Mouse (Mus musculus) kidney, embryonic 15.5 days (tissue): ENCODE data around the gene Smc5. TPM values are rescaled to one million over a fixed set of nuclear protein-coding genes. Genes with fewer than 3 reads are reported as not detected.

Experiments used
- ATAC-seq: fragments of 200-750 bp; cut with Nextera tagmentation; replicated peaks from 2 replicates; pipeline ENCODE4 v1.8.0; 2017; ENCODE audit warnings: moderate TSS enrichment; ENCODE audit not compliant: low FRiP score
- H3K27ac ChIP-seq: fragments of 300-500 bp; sonication (generic); 2 replicates; pipeline ENCODE4 v1.5.1; 2015; ENCODE audit warnings: mild to moderate bottlenecking, inconsistent platforms
- H3K27me3 ChIP-seq: fragments of 300-500 bp; sonication (generic); 2 replicates; pipeline ENCODE4 v1.6.1; 2015; ENCODE audit warnings: inconsistent platforms
- H3K36me3 ChIP-seq: fragments of 300-500 bp; sonication (generic); 2 replicates; pipeline ENCODE4 v1.6.1; 2015; ENCODE audit warnings: inconsistent platforms
- H3K4me1 ChIP-seq: fragments of 300-500 bp; sonication (generic); 2 replicates; pipeline ENCODE4 v1.6.1; 2015; ENCODE audit warnings: inconsistent platforms
- H3K4me2 ChIP-seq: fragments of 300-500 bp; sonication (generic); 2 replicates; pipeline ENCODE4 v1.6.1; 2015; ENCODE audit warnings: moderate library complexity, mild to moderate bottlenecking, inconsistent platforms
- H3K4me3 ChIP-seq: fragments of 300-500 bp; sonication (generic); replicated peaks from 2 replicates; pipeline ENCODE4 v1.5.1; 2015; ENCODE audit warnings: mild to moderate bottlenecking, inconsistent platforms
- H3K9ac ChIP-seq: fragments of 300-500 bp; sonication (generic); 2 replicates; pipeline ENCODE4 v1.6.1; 2015; ENCODE audit warnings: mild to moderate bottlenecking, inconsistent platforms
- H3K9me3 ChIP-seq: fragments of 300-500 bp; sonication (generic); replicated peaks from 2 replicates; pipeline ENCODE4 v1.6.1; 2016; ENCODE audit warnings: inconsistent platforms
- WGBS: fragments of 180-500 bp; shearing (Covaris S2); methylation state at CpG from one replicate; pipeline ENCODE4 v1.1.7; 2015; ENCODE audit warnings: mixed read lengths; 5-methylcytosine and 5-hydroxymethylcytosine counted together
- polyA plus RNA-seq: library from polyadenylated mRNA; unstranded; fragments of >200 nt; fragmentation: Nextera tagmentation; extraction: Ambion mirVana; gene quantifications from 2 replicates; pipeline ENCODE4 v1.2.1, GENCODE M21; 2015

Gene Smc5
- polyA plus RNA-seq, 1 experiment from 2014 or later, result 32.5 TPM

DNA sequence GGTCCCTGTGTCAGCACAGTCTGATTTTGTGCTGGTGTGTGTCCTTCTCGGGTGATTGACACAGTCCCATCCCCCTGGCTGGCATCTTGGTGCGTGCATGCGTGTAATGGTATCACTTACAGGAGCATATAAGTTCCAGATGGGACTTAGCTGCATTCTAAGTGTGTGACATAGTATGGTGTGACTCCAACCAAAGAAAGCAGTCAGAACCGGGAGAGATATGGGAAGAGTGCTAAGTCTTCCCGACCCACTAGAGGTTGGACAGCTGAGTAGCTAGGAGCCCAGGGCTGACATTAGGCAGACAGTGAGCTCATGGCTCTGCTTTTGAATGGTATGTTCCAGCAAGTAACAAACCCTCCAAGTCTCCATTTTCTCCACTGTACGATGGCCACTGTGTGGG, 110.8 kb downstream of the Smc5 start:
- Histone ChIP-seq H3K27ac (no peak overlapping the region), H3K9me3 (no peaks in the 10 kb centered on the region), H3K4me2 (no peak overlapping the region), H3K4me1 (peaks cover 16% of the 10 kb centered on the region; the same call in 1 of the 2 replicates), H3K36me3 (no peaks in the 10 kb centered on the region), H3K4me3 (no peak overlapping the region), H3K9ac (no peak overlapping the region), H3K27me3 (no peaks in the 10 kb centered on the region)
- WGBS, result 77% methylated on average over 6 of the region's 6 CpGs
- ATAC-seq, result 0 out of 2 replicates have a peak, but pooled peaks have one; percentile 36

DNA sequence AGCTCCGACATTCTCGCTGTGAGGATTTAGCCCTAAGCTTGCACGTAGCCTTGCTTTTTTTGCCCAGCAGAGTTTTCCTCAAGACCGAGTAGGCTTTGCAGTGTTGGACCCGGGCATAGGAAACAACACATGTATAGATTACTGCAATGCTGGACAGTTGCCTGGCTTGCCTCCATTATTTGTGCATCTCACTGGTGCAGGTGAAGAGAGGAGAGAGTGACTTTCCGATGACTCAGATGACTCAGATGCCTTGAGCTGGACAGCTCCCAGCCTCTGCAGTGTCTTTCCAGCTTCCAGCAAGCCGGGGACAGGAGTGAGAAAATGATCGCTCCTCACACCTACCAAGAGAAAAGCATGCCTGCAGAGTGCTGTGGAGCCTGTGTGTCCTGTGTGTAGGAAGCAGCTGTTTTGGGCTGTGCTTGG, 111.3 kb downstream of the Smc5 start:
- no peak overlapping the region for H3K9ac ChIP-seq
- no peaks in the 10 kb centered on the region for H3K36me3 ChIP-seq
- 31% methylated on average over 8 of the region's 8 CpGs for WGBS
- peak; percentile 64; the same call in 1 of the 2 replicates for ATAC-seq
- no peak overlapping the region for H3K27ac ChIP-seq
- H3K27me3 ChIP-seq, result no peaks in the 10 kb centered on the region
- H3K4me2 ChIP-seq, result no peak overlapping the region
- no peaks in the 10 kb centered on the region for H3K9me3 ChIP-seq
- no peak overlapping the region for H3K4me3 ChIP-seq
- H3K4me1 ChIP-seq, result peaks cover 16% of the 10 kb centered on the region; the same call in 1 of the 2 replicates

DNA sequence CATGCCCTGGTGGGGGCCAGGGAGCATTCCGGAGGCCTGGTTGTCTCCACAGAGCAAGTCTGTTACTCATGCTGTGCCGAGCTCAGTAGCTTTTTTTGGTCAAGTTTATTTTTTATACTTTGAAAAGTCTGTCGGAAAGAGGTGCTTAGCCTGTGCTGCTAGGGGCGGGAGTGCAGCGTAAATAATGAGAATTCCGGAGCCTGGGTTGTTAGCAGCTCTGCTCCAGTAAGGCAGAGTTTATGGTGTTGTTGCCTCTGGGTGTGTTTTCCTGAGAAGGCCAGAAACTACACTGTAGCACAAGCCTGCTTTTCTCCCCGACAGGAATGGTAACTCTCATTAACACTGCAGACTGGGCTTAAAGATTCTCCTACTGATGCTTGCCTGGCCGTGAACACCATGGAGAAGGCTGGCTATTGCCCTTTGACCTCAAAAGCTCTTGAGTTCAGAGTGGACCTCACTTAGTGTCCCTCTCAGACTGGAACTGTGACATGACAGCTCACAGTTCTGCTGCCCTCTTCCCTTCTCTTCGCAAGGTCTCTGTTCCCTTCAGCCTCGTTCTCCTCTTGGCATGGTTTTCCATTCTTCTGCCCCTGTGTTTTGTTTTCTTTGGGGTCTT, 113.8 kb downstream of the Smc5 start:
- WGBS, result 48% methylated on average over 10 of the region's 10 CpGs
- ATAC-seq, result no peak
- Histone ChIP-seq H3K4me2 (no peak overlapping the region), H3K9ac (no peak overlapping the region), H3K4me3 (no peak overlapping the region), H3K27me3 (no peaks in the 10 kb centered on the region), H3K27ac (no peak overlapping the region; the same call in 1 of the 2 replicates), H3K4me1 (peaks cover 16% of the 10 kb centered on the region; the same call in 1 of the 2 replicates), H3K9me3 (no peaks in the 10 kb centered on the region), H3K36me3 (no peaks in the 10 kb centered on the region)

Other genes starting within 250 kb of the Smc5 start
- gene Klf9, start 132.7 kb downstream of the Smc5 start, polyA plus RNA-seq, result 5.3 and 6.0 TPM in 2 replicates
- gene Mamdc2, start 174.5 kb upstream of the Smc5 start, polyA plus RNA-seq, result 0.93 and 2.2 TPM in 2 replicates